ENCODE assay signal across 11 mouse cellular contexts in genomic region chr10:99085240-99085587, GRCm38 (mm10). TPM values are rescaled to one million over a fixed set of nuclear protein-coding genes. Genes with fewer than 3 reads are reported as not detected.
DNase-seq lines count a peak whose midpoint lies in the region; ATAC-seq lines count a peak whose summit lies in the region.
"Had no signal": no experiment of that assay in that cellular context is flagged by ENCODE, and none has a peak within 500 bp of the region (broad histone marks: within the 10 kb centered on the region; RNA-seq: fewer than 3 reads in every experiment).

No protein-coding gene starts in this region.

- no peaks in the 10 kb centered on the region for H3K4me1 ChIP-seq in liver, embryonic 11.5 days (replicated peaks; ENCODE audit: control insufficient read depth, insufficient read depth, low read length)
- H3K4me1 ChIP-seq in forebrain, embryonic 16.5 days (replicated peaks; ENCODE audit: control insufficient read depth, insufficient read depth, low read length) = no peaks in the 10 kb centered on the region
- H3K4me1 ChIP-seq in midbrain, embryonic 16.5 days (ENCODE audit: control insufficient read depth, insufficient read depth, low read length) = 0 out of 2 replicates have a peak, but pooled peaks cover 3% of the 10 kb centered on the region

- no peak for DNase-seq in frontal cortex, postnatal 36 days (ENCODE audit: low spot score in 2 of 2)
- no peak for DNase-seq in liver, embryonic 11.5 days (ENCODE audit: low spot score)
- DNase-seq in liver = no peak
- no peak for DNase-seq in left cerebral cortex, adult 11 months (ENCODE audit: low spot score)
- no peak for DNase-seq in lung, postnatal 10 days

- ATAC-seq in frontal cortex, adult (ENCODE audit: low TSS enrichment) = 0 out of 2 replicates have a peak, but pooled peaks have one; percentile 9
- ATAC-seq in liver, embryonic 11.5 days (replicated peaks; ENCODE audit: low FRiP score) = peak; percentile 41; the same call in 1 of the 2 replicates
- ATAC-seq in forebrain, embryonic 16.5 days = peak; percentile 47
- ATAC-seq in midbrain, embryonic 16.5 days = peak; percentile 49; the same call in 1 of the 2 replicates

- no peaks in the 10 kb centered on the region for H3K36me3 ChIP-seq in liver, embryonic 11.5 days (ENCODE audit: control insufficient read depth, insufficient read depth, low read length)
- no peaks in the 10 kb centered on the region for H3K36me3 ChIP-seq in forebrain, embryonic 16.5 days (ENCODE audit: control insufficient read depth, insufficient read depth)
- H3K36me3 ChIP-seq in midbrain, embryonic 16.5 days (ENCODE audit: control insufficient read depth, insufficient read depth, low read length) = no peaks in the 10 kb centered on the region

- no peaks in the 10 kb centered on the region for H3K9me3 ChIP-seq in liver, embryonic 11.5 days (ENCODE audit: control insufficient read depth, low read length)
- no peaks in the 10 kb centered on the region for H3K9me3 ChIP-seq in forebrain, embryonic 16.5 days (ENCODE audit: control insufficient read depth, low read length)
- H3K9me3 ChIP-seq in midbrain, embryonic 16.5 days (replicated peaks; ENCODE audit: control insufficient read depth, low read length, poor library complexity, severe bottlenecking) = no peaks in the 10 kb centered on the region

- no peak overlapping the region for H3K9ac ChIP-seq in liver, embryonic 11.5 days (ENCODE audit: low read depth, low read length)
- H3K9ac ChIP-seq in forebrain, embryonic 16.5 days (replicated peaks; ENCODE audit: low read depth, low read length) = no peak overlapping the region
- H3K9ac ChIP-seq in midbrain, embryonic 16.5 days (ENCODE audit: low read depth, low read length) = no peak overlapping the region

- H3K27me3 ChIP-seq in liver, embryonic 11.5 days (replicated peaks; ENCODE audit: control insufficient read depth, insufficient read depth, low read length) = no peaks in the 10 kb centered on the region; the same call in 1 of the 2 replicates
- H3K27me3 ChIP-seq in forebrain, embryonic 16.5 days (replicated peaks; ENCODE audit: control insufficient read depth, insufficient read depth, low read length) = no peaks in the 10 kb centered on the region
- H3K27me3 ChIP-seq in midbrain, embryonic 16.5 days (ENCODE audit: control insufficient read depth, insufficient read depth, low read depth, low read length) = no peaks in the 10 kb centered on the region; the same call in 1 of the 2 replicates

- whole genome bisulfite sequencing in liver, embryonic 11.5 days = 52% methylated on average over 6 of the region's 6 CpGs
- WGBS in forebrain, embryonic 16.5 days = 68% methylated on average over 6 of the region's 6 CpGs
- WGBS in midbrain, embryonic 16.5 days = 69% methylated on average over 6 of the region's 6 CpGs

- no peak overlapping the region for H3K4me3 ChIP-seq in liver, embryonic 11.5 days (ENCODE audit: low read depth, low read length)
- H3K4me3 ChIP-seq in forebrain, embryonic 16.5 days (replicated peaks; ENCODE audit: low read length) = no peak overlapping the region
- no peak overlapping the region for H3K4me3 ChIP-seq in midbrain, embryonic 16.5 days (ENCODE audit: low read depth, low read length)

- H3K4me2 ChIP-seq in liver, embryonic 11.5 days = no peak overlapping the region
- peak overlapping the region; percentile 25; the same call in 1 of the 2 replicates for H3K4me2 ChIP-seq in forebrain, embryonic 16.5 days (ENCODE audit: low read length)
- H3K4me2 ChIP-seq in midbrain, embryonic 16.5 days (ENCODE audit: low read length) = peak overlapping the region; percentile 36; the same call in 1 of the 2 replicates

- no peak overlapping the region for H3K27ac ChIP-seq in liver, embryonic 11.5 days (ENCODE audit: low read depth, low read length)
- no peak overlapping the region for H3K27ac ChIP-seq in forebrain, embryonic 16.5 days (ENCODE audit: low read length)
- no peak overlapping the region for H3K27ac ChIP-seq in midbrain, embryonic 16.5 days (ENCODE audit: low read length)

RNA-seq across cellular contexts. Expression of gene Poc1b, which starts 21.6 kb away (rescaled TPM):
- polyA plus RNA-seq in liver, embryonic 11.5 days (2014; fragmentation: Nextera tagmentation; extraction: Ambion mirVana) = 19.0 and 20.5 TPM in 2 replicates
- polyA plus RNA-seq in forebrain, embryonic 16.5 days (2015; fragmentation: Nextera tagmentation; extraction: Ambion mirVana) = 14.1 and 18.6 TPM in 2 replicates
- 10.5 and 11.2 TPM in 2 replicates for polyA plus RNA-seq in midbrain, embryonic 16.5 days (2015; fragmentation: Nextera tagmentation; extraction: Ambion mirVana)

RNA-seq across cellular contexts. Expression of gene Galnt4, which starts 22.7 kb away (rescaled TPM):
- 7.0 and 7.8 TPM in 2 replicates for polyA plus RNA-seq in liver, embryonic 11.5 days (2014; fragmentation: Nextera tagmentation; extraction: Ambion mirVana)
- polyA plus RNA-seq in forebrain, embryonic 16.5 days (2015; fragmentation: Nextera tagmentation; extraction: Ambion mirVana) = 3.2 TPM in 2 replicates
- 2.6 and 2.8 TPM in 2 replicates for polyA plus RNA-seq in midbrain, embryonic 16.5 days (2015; fragmentation: Nextera tagmentation; extraction: Ambion mirVana)

RNA-seq across cellular contexts. Expression of gene Phxr2, which starts 40.9 kb away (rescaled TPM):
- polyA plus RNA-seq in liver, embryonic 11.5 days (2014; fragmentation: Nextera tagmentation; extraction: Ambion mirVana) = 0.14 TPM in 1 of 2 replicates, not detected in the other
- 0.18 TPM in 1 of 2 replicates, not detected in the other for polyA plus RNA-seq in forebrain, embryonic 16.5 days (2015; fragmentation: Nextera tagmentation; extraction: Ambion mirVana)
- polyA plus RNA-seq in midbrain, embryonic 16.5 days (2015; fragmentation: Nextera tagmentation; extraction: Ambion mirVana) = not detected in 2 replicates
- polyA plus RNA-seq: gonadal fat pad, adult 2 months; limb, embryonic 14.5 days; small intestine, adult 2 months had no signal
